Mouse (Mus musculus) embryonic stem cell, embryonic (primary cell): Measurements from ENCODE around the gene Miga1.

Experiments
- CTCF ChIA-PET, 4 experiments: fragments of 300-600 bp in 2 of 4; fragments of 350-600 bp in 2 of 4; sonication (Branson Sonifier 250); formaldehyde crosslinking; loops; one replicate each; lab custom pipeline; 2022; ENCODE audit warnings: inconsistent platforms in 2 of 4; lab: Charles Lee
- POLR2A ChIA-PET, 4 experiments: fragments of 300-600 bp in 2 of 4; fragments of 350-600 bp in 2 of 4; sonication (Branson Sonifier 250); formaldehyde crosslinking; loops; one replicate each; lab custom pipeline; 2022; ENCODE audit warnings: antibody characterized with exemption in 4 of 4, inconsistent platforms in 1 of 4; lab: Charles Lee

Miga1 gene

DNA sequence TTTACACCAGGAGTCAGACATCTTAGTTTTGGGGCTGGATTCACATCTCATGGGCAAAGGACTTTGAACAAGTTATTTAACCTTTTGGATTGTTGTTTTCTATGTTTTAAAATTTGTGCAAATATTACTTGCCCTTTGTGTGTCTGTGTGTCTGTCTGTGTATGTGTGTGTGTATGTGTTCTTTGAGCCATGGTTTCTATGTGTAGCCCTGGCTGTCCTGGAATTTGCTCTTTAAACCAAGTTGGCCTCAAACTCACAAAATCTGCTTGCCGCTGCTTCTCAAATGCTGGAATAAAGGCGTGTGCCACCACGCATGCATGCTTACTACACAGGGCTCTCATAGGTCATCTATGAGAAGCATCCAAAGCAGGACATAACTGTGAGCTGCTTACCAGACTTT is 63.3 kb downstream of the Miga1 start:
- CTCF ChIA-PET: no interaction called here
- POLR2A ChIA-PET: interaction anchor here in 1 of 4 experiments (0.6 to 2.1 kb wide), 3 partner anchors 8 to 22 kb away, joined by 3 to 5 read pairs (median 5); no protein-coding TSS in a partner anchor

DNA sequence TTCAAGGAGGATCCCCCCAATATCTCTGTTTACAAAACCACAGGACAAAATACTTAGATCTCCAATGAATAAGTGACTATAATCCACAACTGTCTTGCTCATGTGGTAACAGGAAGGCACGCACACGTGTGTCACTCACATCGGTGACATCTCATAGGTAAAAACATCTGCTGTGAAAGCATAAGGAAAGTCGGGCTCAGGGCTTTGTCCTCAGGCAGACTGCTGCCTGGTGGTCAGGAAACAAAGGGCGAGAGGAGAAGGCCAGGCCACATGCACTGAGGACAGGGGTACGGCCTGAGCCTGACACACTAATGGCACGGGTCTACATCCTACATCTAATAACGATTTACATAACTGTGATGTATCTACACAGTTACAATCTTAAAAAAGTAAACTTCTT is 65.2 kb downstream of the Miga1 start:
- ChIA-PET POLR2A (interaction anchor here in 2 of 4 experiments (0.6 to 1.2 kb wide), 2 partner anchors 13 to 59 kb away, joined by 3 to 4 read pairs; no protein-coding TSS in a partner anchor), CTCF (no interaction called here)

DNA sequence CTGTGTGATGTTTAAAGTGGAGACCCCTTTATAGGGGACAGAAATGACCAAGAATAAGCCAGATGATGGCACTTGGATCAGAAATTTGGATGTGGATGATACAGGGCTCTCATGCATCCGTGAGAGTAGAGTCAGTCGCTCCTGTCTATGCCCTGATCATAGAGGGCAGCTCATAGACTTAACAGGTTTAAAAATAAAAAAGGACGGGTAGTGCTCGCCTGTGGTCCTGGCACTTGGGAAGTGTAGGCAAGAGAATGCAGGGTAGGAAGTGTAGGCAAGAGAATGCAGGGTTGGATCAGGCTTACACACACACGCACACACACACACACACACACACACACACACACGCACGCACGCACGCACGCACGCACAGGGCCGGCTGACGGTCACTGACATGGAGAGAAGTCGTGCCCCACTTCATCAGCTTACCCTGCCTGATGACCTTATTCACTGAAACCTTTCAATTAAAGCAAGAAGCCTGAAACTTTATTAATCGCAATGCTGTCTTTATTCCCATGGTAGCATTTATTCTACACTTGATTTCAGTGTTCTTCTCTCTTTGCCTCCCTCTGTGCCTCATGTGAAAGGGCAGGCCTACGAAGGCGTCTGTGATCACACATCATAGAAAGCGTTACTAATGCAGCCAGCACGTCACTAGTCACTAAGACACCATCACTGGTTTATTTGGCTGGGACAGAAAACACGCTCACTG is 67.1 kb downstream of the Miga1 start:
- POLR2A ChIA-PET: interaction anchor here in 1 of 4 experiments (1.0 kb wide), 2 partner anchors 9 to 133 kb away, joined by 3 read pairs; no protein-coding TSS in a partner anchor
- CTCF ChIA-PET: no interaction called here

DNA sequence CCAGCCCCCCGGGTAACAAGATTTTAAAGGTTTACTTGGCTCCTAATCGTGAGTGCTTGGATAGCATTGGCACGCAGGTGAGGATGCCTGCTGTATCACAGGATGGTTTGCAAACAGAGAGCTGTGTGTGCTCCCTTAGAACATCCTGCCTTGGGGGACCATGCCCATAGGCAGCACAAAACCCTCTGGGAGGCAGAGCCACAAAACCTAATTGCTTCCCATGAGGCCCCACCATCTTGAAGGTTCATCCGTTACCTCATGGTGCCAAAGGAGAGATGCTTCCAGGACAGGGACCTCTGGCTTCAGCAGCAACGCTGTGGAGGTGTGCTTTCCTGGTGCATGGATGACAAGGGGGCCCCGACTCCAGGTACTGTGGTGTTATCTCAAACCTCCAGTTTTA is 68.3 kb downstream of the Miga1 start:
- POLR2A ChIA-PET: interaction anchor here in 1 of 4 experiments (0.6 to 1.4 kb wide), 3 partner anchors 14 to 134 kb away, joined by 3 to 4 read pairs (median 3); no protein-coding TSS in a partner anchor
- CTCF ChIA-PET: interaction anchor here in 1 of 4 experiments (1.1 kb wide), 1 partner anchor 12 kb away, joined by 5 read pairs; no protein-coding TSS in a partner anchor

DNA sequence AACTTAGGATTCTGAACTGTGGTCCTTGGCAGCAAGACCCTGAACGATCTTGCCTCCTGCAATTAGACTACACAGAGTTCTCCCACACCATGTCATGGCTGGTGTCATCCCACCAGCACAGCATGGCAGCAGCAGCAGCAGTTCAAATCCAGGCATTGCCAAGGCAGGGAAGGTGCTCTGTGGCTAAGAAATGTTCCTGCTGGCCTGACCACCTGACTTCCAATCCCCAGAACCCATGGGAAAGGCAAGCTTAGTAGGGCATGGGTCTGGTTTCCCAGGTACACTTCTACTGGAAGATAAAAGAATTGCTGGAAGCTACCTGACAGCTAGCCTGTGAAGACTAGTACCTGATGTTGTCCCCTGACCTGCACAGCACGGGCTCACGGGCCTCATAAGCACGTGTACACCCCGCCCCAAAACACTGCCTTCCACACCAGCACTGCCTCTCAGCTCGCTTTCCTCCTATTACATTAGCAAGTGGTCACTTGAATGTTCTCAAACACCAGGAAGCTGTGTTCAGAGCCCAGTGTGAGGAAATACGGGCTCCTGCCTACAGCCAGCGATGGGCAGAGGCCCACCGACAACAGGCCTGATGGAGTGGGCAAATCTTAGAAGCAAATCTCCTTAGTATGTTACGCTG is 69.0 kb downstream of the Miga1 start:
- ChIA-PET POLR2A (interaction anchor here in 1 of 4 experiments (0.6 to 2.0 kb wide), 4 partner anchors 9 to 27 kb away, joined by 3 to 6 read pairs (median 4); no protein-coding TSS in a partner anchor), CTCF (interaction anchor here in 1 of 4 experiments (1.4 to 2.3 kb wide), 2 partner anchors 11 to 26 kb away, joined by 3 to 10 read pairs; no protein-coding TSS in a partner anchor)

DNA sequence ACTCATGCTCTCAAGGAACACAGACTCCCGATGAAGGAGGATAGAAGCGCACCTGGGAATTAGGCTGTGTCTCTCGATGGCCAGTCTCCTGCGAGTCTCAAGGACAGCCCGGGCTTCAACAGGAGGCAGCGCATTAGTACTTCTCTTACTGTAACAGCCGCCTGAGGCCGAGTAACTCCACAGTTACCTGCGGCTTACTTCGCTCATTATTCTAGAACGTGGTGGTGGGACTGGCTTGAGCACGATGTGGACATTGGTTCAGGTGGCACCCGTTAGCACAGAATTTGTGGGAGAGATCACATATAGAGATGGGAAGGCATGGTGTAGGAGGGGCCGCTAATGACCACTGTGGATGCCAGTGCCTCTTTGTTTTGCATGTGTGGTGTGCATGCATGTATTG is 72.1 kb downstream of the Miga1 start:
- POLR2A ChIA-PET: interaction anchor here in 2 of 4 experiments (0.9 to 1.6 kb wide), 5 partner anchors 10 to 138 kb away, joined by 3 to 5 read pairs (median 3); no protein-coding TSS in a partner anchor
- CTCF ChIA-PET: interaction anchor here in 2 of 4 experiments (0.9 to 1.4 kb wide), 3 partner anchors 8 to 495 kb away, joined by 3 to 4 read pairs (median 4); no protein-coding TSS in a partner anchor

DNA sequence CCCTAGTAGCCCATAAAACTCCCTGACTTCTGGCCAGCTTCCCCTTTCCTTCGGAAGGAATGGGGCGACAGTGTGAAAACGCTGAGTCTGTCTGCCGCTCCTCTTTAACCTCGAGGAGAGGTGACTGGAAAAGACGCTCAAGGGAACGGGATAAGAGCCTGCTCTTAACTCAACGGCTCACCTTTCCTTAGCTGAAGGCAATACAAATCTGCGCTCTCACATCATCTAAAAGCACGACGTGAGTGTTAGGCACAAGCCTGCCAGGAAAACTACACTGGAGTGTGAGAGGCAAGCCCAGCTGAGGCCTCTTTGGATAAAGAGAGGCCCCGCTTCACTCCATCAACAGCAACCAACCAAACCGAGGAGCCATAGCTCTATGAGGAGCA is 74.2 kb downstream of the Miga1 start, which contains the start of gene Nexn:
TSS of gene Nexn (minus strand) at position 315 of the 386 bp plus-strand sequence.
- ChIA-PET CTCF (interaction anchor here in 2 of 4 experiments (0.5 to 1.2 kb wide), 3 partner anchors 209 to 1333 kb away, joined by 3 to 6 read pairs (median 6); no protein-coding TSS in a partner anchor), POLR2A (interaction anchor here in 3 of 4 experiments (0.5 to 2.1 kb wide), 20 partner anchors 10 to 663 kb away, joined by 3 to 11 read pairs (median 4); partner anchors contain the start of genes Miga1 (in 2 of the 3) and Zzz3 (in 1 of the 3))

DNA sequence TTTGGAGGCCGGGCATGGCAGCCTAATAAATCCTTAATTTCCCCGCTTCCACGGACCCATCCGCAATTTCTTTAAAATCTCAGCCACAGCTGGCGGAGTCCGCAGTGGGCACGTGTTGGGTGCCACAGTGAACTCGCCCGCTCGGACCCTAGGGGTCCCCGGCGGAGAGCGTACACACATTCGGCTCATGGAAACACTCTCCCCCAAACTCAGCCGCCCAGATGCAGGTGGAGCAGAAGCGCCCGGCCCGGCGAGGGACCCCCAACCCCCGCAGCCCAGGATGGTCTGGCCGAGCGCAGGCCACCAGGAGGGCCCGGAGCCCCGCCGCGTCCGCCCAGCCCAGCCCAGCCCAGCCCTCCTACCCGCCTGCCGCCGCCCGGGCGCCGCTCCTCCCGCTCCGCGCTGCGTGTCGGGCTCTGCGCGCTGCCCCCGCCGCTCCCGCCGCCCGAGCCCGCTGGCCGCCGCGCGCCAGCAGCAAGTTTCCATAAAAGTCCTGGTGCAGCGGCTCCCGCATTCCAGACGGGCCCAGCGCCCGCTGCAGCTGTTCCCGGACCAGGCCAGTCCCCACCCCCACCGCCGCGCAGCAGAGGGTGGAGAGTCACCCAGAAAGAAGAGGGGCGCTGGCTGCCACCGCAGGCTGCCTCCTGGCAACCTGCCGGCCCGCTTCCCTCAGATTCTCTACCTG is 74.7 kb downstream of the Miga1 start:
- ChIA-PET POLR2A (interaction anchor here (0.6 to 2.1 kb wide), 15 partner anchors 10 to 437 kb away, joined by 3 to 11 read pairs (median 4); partner anchors contain the start of genes Miga1 (in 1 of the 4) and Zzz3 (in 1 of the 4)), CTCF (interaction anchor here in 1 of 4 experiments (0.6 to 1.2 kb wide), 4 partner anchors 50 to 1334 kb away, joined by 3 to 6 read pairs (median 4); no protein-coding TSS in a partner anchor)

DNA sequence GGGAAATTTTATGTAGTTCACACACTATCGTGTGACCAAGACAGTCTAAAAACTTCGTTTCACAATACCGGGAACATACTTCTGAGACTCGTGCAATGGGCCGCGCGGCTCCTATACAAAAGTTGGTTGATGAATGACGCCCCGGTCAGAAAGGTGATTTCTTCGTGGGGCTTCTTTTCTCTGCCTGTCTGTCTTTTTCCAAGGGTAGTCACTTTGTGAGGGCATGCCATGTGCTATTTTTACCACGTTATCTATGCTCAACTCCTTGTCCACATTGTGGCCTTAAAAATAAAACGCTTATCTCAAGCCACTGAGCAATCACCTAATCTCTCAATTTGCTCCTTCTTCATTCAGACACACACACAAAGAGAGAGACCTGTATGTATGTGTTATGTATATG is 75.4 kb downstream of the Miga1 start:
- POLR2A ChIA-PET: interaction anchor here in 2 of 4 experiments (1.1 to 1.9 kb wide), 3 partner anchors 22 to 71 kb away, joined by 3 to 7 read pairs (median 3); no protein-coding TSS in a partner anchor
- CTCF ChIA-PET: interaction anchor here in 1 of 4 experiments (0.9 to 1.1 kb wide), 2 partner anchors 50 to 158 kb away, joined by 3 to 4 read pairs; no protein-coding TSS in a partner anchor

DNA sequence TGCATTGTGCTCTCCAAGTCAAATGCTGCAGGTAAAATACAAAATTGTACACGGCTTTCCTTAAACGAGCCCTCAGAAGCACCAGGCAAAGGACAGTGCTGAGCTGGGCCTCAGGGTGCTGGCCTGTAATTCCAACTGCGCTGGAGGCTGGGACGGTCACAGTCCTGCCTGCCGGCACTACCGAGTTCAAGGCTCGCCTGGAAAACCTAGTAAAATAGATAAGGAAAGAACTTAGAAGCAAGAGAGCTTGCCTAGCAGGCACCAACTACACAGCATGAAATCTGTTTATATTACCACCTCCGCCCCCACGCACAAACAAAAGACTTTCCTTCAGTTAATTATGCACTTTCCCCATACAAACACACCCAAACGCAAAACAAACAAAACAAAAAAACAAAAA is 75.8 kb downstream of the Miga1 start:
- ChIA-PET POLR2A (interaction anchor here in 1 of 4 experiments (0.9 to 1.1 kb wide), 2 partner anchors 22 to 154 kb away, joined by 3 read pairs; no protein-coding TSS in a partner anchor), CTCF (interaction anchor here in 1 of 4 experiments (0.9 to 1.2 kb wide), 2 partner anchors 18 to 157 kb away, joined by 3 read pairs; no protein-coding TSS in a partner anchor)

DNA sequence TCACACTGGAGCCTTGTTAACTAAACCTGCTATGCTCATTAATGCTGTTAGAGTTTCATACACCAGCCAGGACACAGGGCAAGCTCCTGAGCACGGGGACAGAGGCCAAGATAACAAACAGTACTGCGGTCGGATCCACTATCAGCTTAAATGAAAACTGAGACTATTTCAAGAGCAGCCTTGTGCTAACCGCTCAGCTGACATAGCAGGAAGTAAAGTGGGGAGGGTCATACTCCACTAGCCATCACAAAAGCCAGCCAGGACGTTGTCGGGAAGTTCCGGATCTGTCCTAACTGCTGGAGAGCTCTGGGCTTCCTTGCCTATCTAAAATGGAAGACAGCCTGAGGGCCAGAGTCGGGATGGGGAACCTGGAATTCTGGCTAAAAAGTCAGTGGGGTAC is 78.3 kb downstream of the Miga1 start:
- ChIA-PET POLR2A (interaction anchor here in 2 of 4 experiments (0.8 to 2.0 kb wide), 15 partner anchors 9 to 151 kb away, joined by 3 to 7 read pairs (median 4); no protein-coding TSS in a partner anchor), CTCF (interaction anchor here in 3 of 4 experiments (0.8 to 1.6 kb wide), 5 partner anchors 41 to 501 kb away, joined by 3 to 5 read pairs (median 3); no protein-coding TSS in a partner anchor)

DNA sequence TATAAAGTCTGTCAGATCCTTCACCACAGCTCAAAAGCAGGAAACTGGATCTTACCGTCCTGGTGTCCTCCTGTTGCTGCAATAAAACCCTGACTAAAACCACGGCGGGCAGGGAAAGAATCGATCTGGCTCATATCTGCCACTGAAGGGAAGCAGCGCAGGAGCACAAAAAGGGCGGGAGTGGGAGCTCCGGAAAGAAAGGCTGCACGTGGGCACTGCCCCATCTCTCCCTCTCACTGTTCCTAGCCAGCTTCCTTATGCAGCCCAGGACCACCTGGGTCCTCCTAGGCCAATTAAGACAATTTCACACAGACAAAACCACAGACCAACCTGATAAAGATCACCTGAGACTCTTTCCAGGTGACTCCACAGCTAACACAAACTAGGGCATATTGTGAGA is 78.8 kb downstream of the Miga1 start:
- POLR2A ChIA-PET: interaction anchor here in 2 of 4 experiments (0.8 to 2.0 kb wide), 16 partner anchors 9 to 151 kb away, joined by 3 to 7 read pairs (median 4); no protein-coding TSS in a partner anchor
- CTCF ChIA-PET: interaction anchor here in 3 of 4 experiments (0.7 to 1.6 kb wide), 7 partner anchors 32 to 502 kb away, joined by 3 to 5 read pairs (median 3); no protein-coding TSS in a partner anchor

DNA sequence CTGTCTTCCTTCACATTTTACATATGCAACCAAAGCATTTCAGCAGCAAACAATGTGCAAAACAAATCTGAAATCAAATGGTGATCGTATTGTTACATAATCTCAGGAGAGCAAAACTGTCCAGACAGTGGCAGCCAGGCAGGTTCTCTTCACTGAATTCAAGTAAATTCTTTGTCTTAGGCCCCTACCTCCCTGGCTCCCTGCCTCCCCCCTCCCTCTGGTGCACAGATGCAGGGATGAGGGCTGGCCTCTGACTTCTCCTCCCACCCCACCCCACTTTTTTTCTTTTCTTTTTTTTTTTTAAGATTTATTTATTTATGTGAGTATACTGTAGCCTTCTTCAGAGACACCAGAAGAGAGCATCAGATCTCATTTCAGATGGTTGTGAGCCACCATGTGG is 79.8 kb downstream of the Miga1 start:
- ChIA-PET POLR2A (interaction anchor here in 2 of 4 experiments (0.7 to 1.8 kb wide), 5 partner anchors 26 to 140 kb away, joined by 3 to 5 read pairs (median 3); partner anchors contain the start of genes Dnajb4 (in 1 of the 2) and Fubp1 (in 1 of the 2)), CTCF (interaction anchor here (0.9 to 1.6 kb wide), 18 partner anchors 10 to 668 kb away, joined by 3 to 10 read pairs (median 4); no protein-coding TSS in a partner anchor)

DNA sequence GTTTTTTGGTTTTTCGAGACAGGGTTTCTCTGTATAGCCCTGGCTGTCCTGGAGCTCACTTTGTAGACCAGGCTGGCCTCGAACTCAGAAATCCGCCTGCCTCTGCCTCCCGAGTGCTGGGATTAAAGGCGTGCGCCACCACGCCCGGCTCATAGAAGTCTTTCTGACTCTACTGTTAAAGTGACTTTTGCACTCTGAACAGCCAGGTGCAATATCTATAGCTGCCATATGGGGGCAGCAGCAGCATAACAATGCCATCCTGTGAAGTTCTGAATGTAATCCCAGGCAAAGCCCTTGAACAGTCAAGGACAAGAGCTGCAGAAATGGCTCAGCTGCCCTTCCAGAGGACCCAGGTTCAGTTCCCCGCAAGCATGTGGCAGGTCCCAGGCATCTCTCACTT is 80.8 kb downstream of the Miga1 start:
- ChIA-PET POLR2A (interaction anchor here in 2 of 4 experiments (0.8 to 1.1 kb wide), 6 partner anchors 17 to 149 kb away, joined by 3 to 6 read pairs (median 3); partner anchors contain the start of genes Dnajb4 (in 1 of the 2) and Fubp1 (in 1 of the 2)), CTCF (interaction anchor here (0.6 to 1.6 kb wide), 32 partner anchors 9 to 669 kb away, joined by 3 to 15 read pairs (median 4); partner anchors contain the start of gene Zzz3 (in 1 of the 4))

DNA sequence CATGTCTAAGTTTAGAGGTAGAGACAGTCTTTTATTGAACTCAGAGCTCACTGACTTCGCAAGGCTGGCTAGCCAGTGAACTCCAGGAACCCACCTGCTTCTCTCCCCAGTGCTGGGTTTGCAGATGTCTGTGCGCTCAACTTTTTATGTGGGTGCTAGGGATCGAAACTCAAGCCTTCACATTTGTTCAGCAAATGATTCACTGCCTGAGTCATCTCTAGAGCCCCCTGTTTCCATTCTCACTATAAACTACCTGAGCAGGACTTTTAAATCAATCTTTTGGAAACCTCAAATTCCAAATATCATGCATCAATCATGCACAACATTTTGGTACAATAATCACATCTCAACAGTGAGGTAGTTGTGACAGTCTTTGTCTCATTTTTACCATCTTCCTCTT is 82.7 kb downstream of the Miga1 start:
- POLR2A ChIA-PET: interaction anchor here in 1 of 4 experiments (0.9 to 1.4 kb wide), 2 partner anchors 11 to 14 kb away, joined by 3 to 4 read pairs; no protein-coding TSS in a partner anchor
- CTCF ChIA-PET: no interaction called here

DNA sequence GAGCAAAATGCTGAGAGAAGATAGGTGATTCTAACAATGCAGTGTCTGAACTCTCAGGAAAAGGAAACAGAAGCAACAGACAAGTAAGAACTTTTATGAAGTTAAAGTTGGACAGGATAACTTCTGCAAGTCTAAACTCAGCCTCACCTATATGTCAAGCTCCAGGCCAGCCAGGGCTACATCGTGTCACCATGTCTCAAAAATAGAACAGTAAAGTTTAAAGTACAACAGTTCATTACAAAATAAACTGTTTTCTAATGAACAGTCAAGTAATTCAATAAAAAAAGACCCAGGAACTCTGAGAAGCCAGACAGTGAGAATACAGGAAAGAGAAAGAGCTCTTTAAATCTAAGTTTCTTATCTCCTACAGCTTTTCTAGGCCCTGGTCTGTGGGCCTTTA is 89.7 kb downstream of the Miga1 start:
- POLR2A ChIA-PET: interaction anchor here in 3 of 4 experiments (0.5 to 1.4 kb wide), 11 partner anchors 9 to 583 kb away, joined by 3 to 5 read pairs (median 3); partner anchors contain the start of gene Nexn (in 1 of the 3)
- CTCF ChIA-PET: interaction anchor here in 2 of 4 experiments (0.6 to 1.5 kb wide), 3 partner anchors 9 to 224 kb away, joined by 3 to 7 read pairs (median 3); no protein-coding TSS in a partner anchor
